ENCODE assay signal across 10 mouse cellular contexts in the genomic region with DNA sequence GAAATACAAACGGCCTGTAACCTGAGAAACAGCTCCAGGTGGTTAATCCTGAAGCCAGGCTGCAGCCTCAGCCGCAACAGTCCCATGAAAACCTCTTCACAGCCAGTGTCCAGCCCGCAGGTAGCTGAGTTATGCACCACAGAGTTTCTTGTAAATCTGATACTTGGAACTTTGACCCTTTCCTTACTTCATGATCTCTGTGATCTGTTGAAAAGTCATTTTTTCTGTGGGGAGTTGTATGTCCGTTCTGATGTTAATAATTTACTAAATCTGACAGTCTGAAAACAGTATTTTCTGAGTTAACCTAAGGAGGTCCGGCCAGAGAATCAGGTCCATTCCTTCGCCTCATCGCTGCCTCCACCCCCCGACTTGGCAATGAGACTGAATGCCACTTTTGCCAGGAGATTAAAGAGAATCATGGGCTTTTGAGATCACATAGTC. TPM values are rescaled to one million over a fixed set of nuclear protein-coding genes. Genes with fewer than 3 reads are reported as not detected.
DNase-seq lines count a peak whose midpoint lies in the region; ATAC-seq and TF ChIP-seq lines count a peak whose summit lies in the region.
"Had no signal": no experiment of that assay in that cellular context is flagged by ENCODE, and none has a peak within 500 bp of the region (broad histone marks: within the 10 kb centered on the region; RNA-seq: fewer than 3 reads in every experiment).

No protein-coding gene starts in this region.

- H3K27me3 ChIP-seq in heart, embryonic 15.5 days = no peaks in the 10 kb centered on the region
- H3K27me3 ChIP-seq in forebrain, embryonic 15.5 days = no peaks in the 10 kb centered on the region
- H3K27me3 ChIP-seq in midbrain, postnatal 0 days (ENCODE audit: insufficient read depth, low read length) = no peaks in the 10 kb centered on the region
- H3K27me3 ChIP-seq: megakaryocyte, embryonic 14.5 days had no signal

- no peak overlapping the region for H3K9ac ChIP-seq in heart, embryonic 15.5 days
- peak overlapping the region; percentile 29; the same call in 1 of the 2 replicates for H3K9ac ChIP-seq in forebrain, embryonic 15.5 days (replicated peaks)
- H3K9ac ChIP-seq in midbrain, postnatal 0 days (replicated peaks; ENCODE audit: low read length, poor library complexity, severe bottlenecking) = peak overlapping the region; percentile 24; the same call in 1 of the 2 replicates

- TF ChIP-seq CTCF in midbrain, postnatal 0 days (IDR thresholded peaks at IDR 0.05) = no peak

- peak overlapping the region; percentile 93; the same call in 1 of the 2 replicates for H3K4me3 ChIP-seq in heart, embryonic 15.5 days
- H3K4me3 ChIP-seq in forebrain, embryonic 15.5 days = peak overlapping the region; percentile 73
- peak overlapping the region; percentile 75 for H3K4me3 ChIP-seq in midbrain, postnatal 0 days (ENCODE audit: low read depth, low read length)

- no peaks in the 10 kb centered on the region for H3K36me3 ChIP-seq in heart, embryonic 15.5 days
- no peaks in the 10 kb centered on the region for H3K36me3 ChIP-seq in forebrain, embryonic 15.5 days
- peaks cover 4% of the 10 kb centered on the region for H3K36me3 ChIP-seq in midbrain, postnatal 0 days (ENCODE audit: insufficient read depth, low read length)

- peak overlapping the region; percentile 78 for H3K4me2 ChIP-seq in heart, embryonic 15.5 days
- peak overlapping the region; percentile 62 for H3K4me2 ChIP-seq in forebrain, embryonic 15.5 days (replicated peaks)
- H3K4me2 ChIP-seq in midbrain, postnatal 0 days (ENCODE audit: low read depth, low read length, poor library complexity, severe bottlenecking) = peak overlapping the region; percentile 83

- 57% methylated on average over 8 of the region's 8 CpGs for WGBS in heart, embryonic 15.5 days
- 29% methylated on average over 8 of the region's 8 CpGs for WGBS in forebrain, embryonic 15.5 days
- WGBS in midbrain, postnatal 0 days = 33% methylated on average over 8 of the region's 8 CpGs

- ATAC-seq in heart, embryonic 15.5 days (replicated peaks; ENCODE audit: insufficient number of reproducible peaks, insufficient read depth, low FRiP score, low read depth) = no peak
- ATAC-seq in forebrain, embryonic 15.5 days (replicated peaks) = no peak
- ATAC-seq in midbrain, postnatal 0 days (ENCODE audit: low FRiP score) = no peak

- intact Hi-C loops in heart, postnatal 14 days (cut with DNase I) = no loop called here

- no peak overlapping the region for H3K27ac ChIP-seq in heart, embryonic 15.5 days
- no peak overlapping the region for H3K27ac ChIP-seq in forebrain, embryonic 15.5 days (replicated peaks)
- H3K27ac ChIP-seq in midbrain, postnatal 0 days (ENCODE audit: low read depth, low read length) = no peak overlapping the region

- DNase-seq in heart, postnatal 14 days = no peak
- DNase-seq in kidney, postnatal 10 days = peak; percentile 54
- DNase-seq in midbrain, postnatal 0 days (ENCODE audit: low spot score) = no peak
- no peak for DNase-seq in adrenal gland, postnatal 4 days (ENCODE audit: low spot score in 2 of 2)
- no peak for DNase-seq in gastrocnemius, adult 18-20 months (ENCODE audit: low spot score)
- DNase-seq in left cerebral cortex, adult 11 months (ENCODE audit: low spot score) = no peak
- DNase-seq: cerebellum, postnatal 14 days had no signal

- no peaks in the 10 kb centered on the region for H3K9me3 ChIP-seq in heart, embryonic 15.5 days (replicated peaks)
- H3K9me3 ChIP-seq in forebrain, embryonic 15.5 days = no peaks in the 10 kb centered on the region
- H3K9me3 ChIP-seq in midbrain, postnatal 0 days (ENCODE audit: low read length) = no peaks in the 10 kb centered on the region

- H3K4me1 ChIP-seq in heart, embryonic 15.5 days (replicated peaks) = peaks cover 17% of the 10 kb centered on the region
- H3K4me1 ChIP-seq in forebrain, embryonic 15.5 days = peaks cover 19% of the 10 kb centered on the region
- peaks cover 3% of the 10 kb centered on the region; the same call in 1 of the 2 replicates for H3K4me1 ChIP-seq in midbrain, postnatal 0 days (ENCODE audit: insufficient read depth, low read length)

RNA-seq across cellular contexts. Expression of a gene that starts 1.5 kb away (rescaled TPM):
- 46.4 and 51.8 TPM in 2 replicates for polyA plus RNA-seq in heart, embryonic 15.5 days (2015; fragmentation: Nextera tagmentation; extraction: Ambion mirVana)
- total RNA-seq in heart, postnatal 14 days (2021) = 10 to 100 TPM; 34.0 to 34.7 TPM
- polyA plus RNA-seq in forebrain, embryonic 15.5 days (2015; fragmentation: Nextera tagmentation; extraction: Ambion mirVana) = 32.9 and 35.9 TPM in 2 replicates
- total RNA-seq in midbrain, postnatal 0 days (2014; rRNA removed) = 37.0 and 42.7 TPM in 2 replicates
- 46.4 and 47.7 TPM in 2 replicates for polyA plus RNA-seq in midbrain, postnatal 0 days (2015; fragmentation: Nextera tagmentation; extraction: Ambion mirVana)
- total RNA-seq in adrenal gland, postnatal 4 days (2021) = 10 to 100 TPM; 86.7 to 92.3 TPM
- total RNA-seq in gastrocnemius, adult 18-20 months (2021) = 10 to 100 TPM; 23.7 to 25.8 TPM

RNA-seq across cellular contexts. Expression of a gene that starts 36.3 kb away (rescaled TPM):
- polyA plus RNA-seq in heart, embryonic 15.5 days (2015; fragmentation: Nextera tagmentation; extraction: Ambion mirVana) = 57.2 and 59.2 TPM in 2 replicates
- total RNA-seq in heart, postnatal 14 days (2021) = 100 to 1,000 TPM in 1 of 2 experiments, 10 to 100 TPM in 1; 97.9 to 100 TPM
- polyA plus RNA-seq in forebrain, embryonic 15.5 days (2015; fragmentation: Nextera tagmentation; extraction: Ambion mirVana) = 36.5 and 38.0 TPM in 2 replicates
- total RNA-seq in midbrain, postnatal 0 days (2014; rRNA removed) = 49.7 and 58.5 TPM in 2 replicates
- polyA plus RNA-seq in midbrain, postnatal 0 days (2015; fragmentation: Nextera tagmentation; extraction: Ambion mirVana) = 38.7 and 38.8 TPM in 2 replicates
- total RNA-seq in adrenal gland, postnatal 4 days (2021) = 100 to 1,000 TPM; 243 to 249 TPM
- total RNA-seq in gastrocnemius, adult 18-20 months (2021) = 100 to 1,000 TPM; 167 to 256 TPM

RNA-seq across cellular contexts. Expression of a gene that starts 36.8 kb away (rescaled TPM):
- polyA plus RNA-seq in heart, embryonic 15.5 days (2015; fragmentation: Nextera tagmentation; extraction: Ambion mirVana) = 8.3 and 11.0 TPM in 2 replicates
- total RNA-seq in heart, postnatal 14 days (2021) = 10 to 100 TPM; 10.8 to 11.9 TPM
- 6.3 and 6.6 TPM in 2 replicates for polyA plus RNA-seq in forebrain, embryonic 15.5 days (2015; fragmentation: Nextera tagmentation; extraction: Ambion mirVana)
- 7.4 and 10.4 TPM in 2 replicates for total RNA-seq in midbrain, postnatal 0 days (2014; rRNA removed)
- 3.2 and 3.7 TPM in 2 replicates for polyA plus RNA-seq in midbrain, postnatal 0 days (2015; fragmentation: Nextera tagmentation; extraction: Ambion mirVana)
- 10 to 100 TPM; 32.1 to 35.0 TPM for total RNA-seq in adrenal gland, postnatal 4 days (2021)
- 1 to 10 TPM; 2.7 to 3.2 TPM for total RNA-seq in gastrocnemius, adult 18-20 months (2021)

RNA-seq across cellular contexts. Expression of a gene that starts 38.9 kb away (rescaled TPM):
- 136 and 170 TPM in 2 replicates for polyA plus RNA-seq in heart, embryonic 15.5 days (2015; fragmentation: Nextera tagmentation; extraction: Ambion mirVana)
- total RNA-seq in heart, postnatal 14 days (2021) = 10 to 100 TPM; 53.6 to 68.2 TPM
- polyA plus RNA-seq in forebrain, embryonic 15.5 days (2015; fragmentation: Nextera tagmentation; extraction: Ambion mirVana) = 1,539 and 1,682 TPM in 2 replicates
- 5,907 and 6,629 TPM in 2 replicates for total RNA-seq in midbrain, postnatal 0 days (2014; rRNA removed)
- polyA plus RNA-seq in midbrain, postnatal 0 days (2015; fragmentation: Nextera tagmentation; extraction: Ambion mirVana) = 4,276 and 4,687 TPM in 2 replicates
- total RNA-seq in adrenal gland, postnatal 4 days (2021) = 100 to 1,000 TPM in 1 of 2 experiments, 10 to 100 TPM in 1; 98.3 to 122 TPM
- total RNA-seq in gastrocnemius, adult 18-20 months (2021) = 10 to 100 TPM; 10.0 to 17.1 TPM
